Mouse (Mus musculus): ENCODE measurements around the gene Nfe2l3. TPM values are rescaled to one million over a fixed set of nuclear protein-coding genes. Genes with fewer than 3 reads are reported as not detected.

The Nfe2l3 gene
- polyA plus RNA-seq, 1 experiment from 2014 or later, result 0.95 TPM

GRCm38 (mm10) chr6:51399113-51399518 lies 33.4 kb upstream of the Nfe2l3 start:
- H3K4me1 ChIP-seq (ENCODE audit: control insufficient read depth, insufficient read depth, low read length), result peaks cover 10% of the 10 kb centered on the region
- ATAC-seq, result peak; percentile 83
- H3K27ac ChIP-seq (ENCODE audit: low read length), result no peak overlapping the region
- H3K4me2 ChIP-seq (ENCODE audit: low read depth, low read length), result no peak overlapping the region
- H3K27me3 ChIP-seq (replicated peaks; ENCODE audit: control insufficient read depth, insufficient read depth, low read length), result no peaks in the 10 kb centered on the region
- no peak overlapping the region for H3K9ac ChIP-seq (ENCODE audit: low read depth, low read length)
- no peak overlapping the region for H3K4me3 ChIP-seq (ENCODE audit: low read length)
- WGBS, result 22% methylated on average over 6 of the region's 6 CpGs
- H3K9me3 ChIP-seq (ENCODE audit: control insufficient read depth, low read length), result no peaks in the 10 kb centered on the region
- no peaks in the 10 kb centered on the region for H3K36me3 ChIP-seq (ENCODE audit: control insufficient read depth, insufficient read depth, low read length)

DNA sequence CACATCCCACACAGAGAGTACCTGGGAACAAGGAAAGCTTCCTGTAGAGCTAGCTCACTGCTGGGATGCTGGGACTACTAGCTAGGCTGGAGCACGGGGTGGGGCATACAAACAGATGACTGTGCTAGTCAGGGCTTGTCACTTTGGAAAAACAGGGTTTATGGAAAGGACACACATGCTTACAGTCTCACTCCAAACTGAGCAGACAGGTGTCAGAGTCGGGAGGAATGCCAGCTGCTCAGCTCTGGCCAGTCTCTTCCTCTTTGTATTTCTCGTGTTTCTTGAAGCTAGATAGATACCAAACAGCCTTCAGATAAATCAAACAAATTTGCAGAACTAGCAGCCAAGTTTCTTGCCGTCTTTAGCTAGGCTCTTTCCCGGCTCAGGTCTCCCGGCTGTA lies 31.2 kb upstream of the Nfe2l3 start:
- no peak overlapping the region for H3K4me3 ChIP-seq (ENCODE audit: low read length)
- H3K9me3 ChIP-seq (ENCODE audit: control insufficient read depth, low read length), result no peaks in the 10 kb centered on the region
- H3K4me1 ChIP-seq (ENCODE audit: control insufficient read depth, insufficient read depth, low read length), result peaks cover 10% of the 10 kb centered on the region
- H3K27ac ChIP-seq (ENCODE audit: low read length), result no peak overlapping the region
- 33% methylated on average over 6 of the region's 6 CpGs for WGBS
- H3K4me2 ChIP-seq (ENCODE audit: low read depth, low read length), result no peak overlapping the region
- no peak for ATAC-seq
- H3K36me3 ChIP-seq (ENCODE audit: control insufficient read depth, insufficient read depth, low read length), result no peaks in the 10 kb centered on the region
- H3K27me3 ChIP-seq (replicated peaks; ENCODE audit: control insufficient read depth, insufficient read depth, low read length), result no peaks in the 10 kb centered on the region
- no peak overlapping the region for H3K9ac ChIP-seq (ENCODE audit: low read depth, low read length)

- Histone ChIP-seq H3K27me3 (replicated peaks; ENCODE audit: control insufficient read depth, insufficient read depth, low read length) (no peaks in the 10 kb centered on the region), H3K4me3 (ENCODE audit: low read length) (no peak overlapping the region), H3K4me1 (ENCODE audit: control insufficient read depth, insufficient read depth, low read length) (peaks cover 10% of the 10 kb centered on the region), H3K9me3 (ENCODE audit: control insufficient read depth, low read length) (no peaks in the 10 kb centered on the region), H3K27ac (ENCODE audit: low read length) (no peak overlapping the region), H3K9ac (ENCODE audit: low read depth, low read length) (no peak overlapping the region), H3K4me2 (ENCODE audit: low read depth, low read length) (no peak overlapping the region), H3K36me3 (ENCODE audit: control insufficient read depth, insufficient read depth, low read length) (no peaks in the 10 kb centered on the region)
- WGBS, result 88% methylated on average over 5 of the region's 5 CpGs
- ATAC-seq, result no peak
These were observed 28.9 kb upstream of the Nfe2l3 start for GRCm38 (mm10) chr6:51403598-51403997.

DNA sequence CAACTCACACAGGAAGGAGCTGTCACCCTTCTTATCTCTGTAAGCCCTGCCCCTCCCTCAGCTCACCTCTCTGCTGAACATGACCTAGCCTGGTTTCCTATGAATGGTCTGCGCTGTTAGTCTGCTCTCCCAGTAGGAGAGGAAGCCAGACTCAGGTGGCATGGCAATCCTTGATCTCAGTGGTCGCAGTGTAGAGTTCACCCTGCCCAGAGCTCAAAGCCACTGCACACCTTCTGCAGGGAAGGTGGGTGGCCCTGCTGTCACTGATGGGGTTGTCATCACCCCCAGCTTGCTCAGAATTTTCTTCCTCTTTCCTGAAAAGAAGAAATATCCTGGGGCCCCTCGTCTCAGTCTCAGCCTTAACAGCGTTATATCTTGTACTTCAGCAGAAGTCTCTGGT lies 28.0 kb upstream of the Nfe2l3 start:
- no peaks in the 10 kb centered on the region for H3K27me3 ChIP-seq (replicated peaks; ENCODE audit: control insufficient read depth, insufficient read depth, low read length)
- H3K4me2 ChIP-seq (ENCODE audit: low read depth, low read length), result no peak overlapping the region
- 60% methylated on average over 4 of the region's 4 CpGs for WGBS
- H3K4me3 ChIP-seq (ENCODE audit: low read length), result no peak overlapping the region
- no peaks in the 10 kb centered on the region for H3K9me3 ChIP-seq (ENCODE audit: control insufficient read depth, low read length)
- no peaks in the 10 kb centered on the region for H3K36me3 ChIP-seq (ENCODE audit: control insufficient read depth, insufficient read depth, low read length)
- H3K27ac ChIP-seq (ENCODE audit: low read length), result no peak overlapping the region
- H3K9ac ChIP-seq (ENCODE audit: low read depth, low read length), result no peak overlapping the region
- ATAC-seq, result no peak
- 0 out of 2 replicates have a peak, but pooled peaks cover 2% of the 10 kb centered on the region for H3K4me1 ChIP-seq (ENCODE audit: control insufficient read depth, insufficient read depth, low read length)

- no peaks in the 10 kb centered on the region for H3K27me3 ChIP-seq (replicated peaks; ENCODE audit: control insufficient read depth, insufficient read depth, low read length)
- H3K9me3 ChIP-seq (ENCODE audit: control insufficient read depth, low read length), result no peaks in the 10 kb centered on the region
- H3K4me3 ChIP-seq (ENCODE audit: low read length), result no peak overlapping the region
- H3K36me3 ChIP-seq (ENCODE audit: control insufficient read depth, insufficient read depth, low read length), result no peaks in the 10 kb centered on the region
- WGBS, result 63% methylated on average over 1 of the region's 1 CpGs
- no peaks in the 10 kb centered on the region for H3K4me1 ChIP-seq (ENCODE audit: control insufficient read depth, insufficient read depth, low read length)
- no peak overlapping the region for H3K4me2 ChIP-seq (ENCODE audit: low read depth, low read length)
- H3K9ac ChIP-seq (ENCODE audit: low read depth, low read length), result no peak overlapping the region
- ATAC-seq, result no peak
- H3K27ac ChIP-seq (ENCODE audit: low read length), result no peak overlapping the region
These were observed 16.0 kb upstream of the Nfe2l3 start for GRCm38 (mm10) chr6:51416433-51416832.

GRCm38 (mm10) chr6:51417306-51417936 lies 15.0 kb upstream of the Nfe2l3 start:
- ATAC-seq, result no peak

DNA sequence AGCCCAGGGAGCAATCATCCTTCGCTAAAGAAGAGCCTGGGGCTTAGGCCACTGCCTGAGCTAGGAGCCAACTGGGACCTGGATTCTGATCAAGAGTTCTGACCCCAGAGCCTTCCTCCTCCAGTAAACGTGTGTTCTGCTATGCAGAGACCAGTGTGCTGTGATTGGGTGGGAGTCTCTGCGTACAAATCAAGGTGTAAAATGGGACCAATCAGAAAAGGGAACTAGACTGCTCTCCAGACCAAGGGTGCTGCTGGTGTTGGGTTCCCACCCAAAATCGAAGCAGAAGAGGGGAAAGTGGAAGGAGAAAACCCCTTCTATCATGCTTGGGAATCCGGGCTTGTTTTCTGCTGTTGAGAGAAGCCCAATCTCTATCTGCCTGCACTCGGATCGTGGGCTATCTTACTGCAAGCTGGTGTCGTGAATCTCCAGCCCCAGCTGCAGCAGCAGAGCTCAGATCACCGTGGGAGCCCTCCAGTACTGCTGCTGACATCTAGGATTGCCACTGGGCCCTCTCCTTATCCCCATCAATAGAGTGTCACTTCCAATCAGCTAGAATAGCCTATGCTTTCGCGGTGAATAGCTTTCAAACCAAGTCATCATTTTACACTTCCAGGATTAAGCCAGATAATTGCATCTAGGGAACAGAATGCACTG lies 8.9 kb upstream of the Nfe2l3 start:
- Histone ChIP-seq H3K9me3 (ENCODE audit: control insufficient read depth, low read length) (peaks cover 5% of the 10 kb centered on the region; the same call in 1 of the 2 replicates), H3K9ac (ENCODE audit: low read depth, low read length) (no peak overlapping the region), H3K36me3 (ENCODE audit: control insufficient read depth, insufficient read depth, low read length) (no peaks in the 10 kb centered on the region), H3K4me2 (ENCODE audit: low read depth, low read length) (no peak overlapping the region), H3K27me3 (replicated peaks; ENCODE audit: control insufficient read depth, insufficient read depth, low read length) (no peaks in the 10 kb centered on the region), H3K4me1 (ENCODE audit: control insufficient read depth, insufficient read depth, low read length) (no peaks in the 10 kb centered on the region), H3K27ac (ENCODE audit: low read length) (no peak overlapping the region), H3K4me3 (ENCODE audit: low read length) (no peak overlapping the region)
- WGBS, result 55% methylated on average over 11 of the region's 11 CpGs
- no peak for ATAC-seq

More at GRCm38 (mm10) chr6:51417306-51417936, 15.0 kb upstream of the Nfe2l3 start:
- H3K9ac ChIP-seq (ENCODE audit: low read depth, low read length), result no peak overlapping the region
- no peak overlapping the region for H3K27ac ChIP-seq (ENCODE audit: low read length)
- WGBS, result 87% methylated on average over 4 of the region's 4 CpGs
- H3K9me3 ChIP-seq (ENCODE audit: control insufficient read depth, low read length), result peaks cover 5% of the 10 kb centered on the region; the same call in 1 of the 2 replicates
- no peaks in the 10 kb centered on the region for H3K27me3 ChIP-seq (replicated peaks; ENCODE audit: control insufficient read depth, insufficient read depth, low read length)
- no peaks in the 10 kb centered on the region for H3K4me1 ChIP-seq (ENCODE audit: control insufficient read depth, insufficient read depth, low read length)
- no peaks in the 10 kb centered on the region for H3K36me3 ChIP-seq (ENCODE audit: control insufficient read depth, insufficient read depth, low read length)
- no peak overlapping the region for H3K4me3 ChIP-seq (ENCODE audit: low read length)
- H3K4me2 ChIP-seq (ENCODE audit: low read depth, low read length), result no peak overlapping the region

GRCm38 (mm10) chr6:51424537-51424936 lies 7.9 kb upstream of the Nfe2l3 start:
- Histone ChIP-seq H3K9me3 (ENCODE audit: control insufficient read depth, low read length) (peaks cover 5% of the 10 kb centered on the region; the same call in 1 of the 2 replicates), H3K27me3 (replicated peaks; ENCODE audit: control insufficient read depth, insufficient read depth, low read length) (no peaks in the 10 kb centered on the region), H3K4me1 (ENCODE audit: control insufficient read depth, insufficient read depth, low read length) (no peaks in the 10 kb centered on the region), H3K9ac (ENCODE audit: low read depth, low read length) (no peak overlapping the region), H3K27ac (ENCODE audit: low read length) (no peak overlapping the region), H3K4me2 (ENCODE audit: low read depth, low read length) (no peak overlapping the region), H3K4me3 (ENCODE audit: low read length) (no peak overlapping the region), H3K36me3 (ENCODE audit: control insufficient read depth, insufficient read depth, low read length) (no peaks in the 10 kb centered on the region)
- WGBS, result 89% methylated on average over 2 of the region's 2 CpGs
- ATAC-seq, result no peak

GRCm38 (mm10) chr6:51434270-51434669 lies 1.8 kb downstream of the Nfe2l3 start:
- Histone ChIP-seq H3K4me3 (ENCODE audit: low read length) (no peak overlapping the region), H3K4me2 (ENCODE audit: low read depth, low read length) (no peak overlapping the region), H3K27ac (ENCODE audit: low read length) (no peak overlapping the region), H3K9me3 (ENCODE audit: control insufficient read depth, low read length) (no peaks in the 10 kb centered on the region), H3K9ac (ENCODE audit: low read depth, low read length) (no peak overlapping the region), H3K4me1 (ENCODE audit: control insufficient read depth, insufficient read depth, low read length) (no peaks in the 10 kb centered on the region), H3K27me3 (replicated peaks; ENCODE audit: control insufficient read depth, insufficient read depth, low read length) (peaks cover 26% of the 10 kb centered on the region), H3K36me3 (ENCODE audit: control insufficient read depth, insufficient read depth, low read length) (no peaks in the 10 kb centered on the region)
- 36% methylated on average over 7 of the region's 7 CpGs for WGBS
- no peak for ATAC-seq

Data from intestine, embryonic 16.5 days (tissue).